Mouse (Mus musculus): ENCODE measurements around the gene Map4k5. TPM values are rescaled to one million over a fixed set of nuclear protein-coding genes. Genes with fewer than 3 reads are reported as not detected.

Gene Map4k5
- total RNA-seq, 2 experiments from 2014 or later = 22.4 to 24.3 TPM

DNA sequence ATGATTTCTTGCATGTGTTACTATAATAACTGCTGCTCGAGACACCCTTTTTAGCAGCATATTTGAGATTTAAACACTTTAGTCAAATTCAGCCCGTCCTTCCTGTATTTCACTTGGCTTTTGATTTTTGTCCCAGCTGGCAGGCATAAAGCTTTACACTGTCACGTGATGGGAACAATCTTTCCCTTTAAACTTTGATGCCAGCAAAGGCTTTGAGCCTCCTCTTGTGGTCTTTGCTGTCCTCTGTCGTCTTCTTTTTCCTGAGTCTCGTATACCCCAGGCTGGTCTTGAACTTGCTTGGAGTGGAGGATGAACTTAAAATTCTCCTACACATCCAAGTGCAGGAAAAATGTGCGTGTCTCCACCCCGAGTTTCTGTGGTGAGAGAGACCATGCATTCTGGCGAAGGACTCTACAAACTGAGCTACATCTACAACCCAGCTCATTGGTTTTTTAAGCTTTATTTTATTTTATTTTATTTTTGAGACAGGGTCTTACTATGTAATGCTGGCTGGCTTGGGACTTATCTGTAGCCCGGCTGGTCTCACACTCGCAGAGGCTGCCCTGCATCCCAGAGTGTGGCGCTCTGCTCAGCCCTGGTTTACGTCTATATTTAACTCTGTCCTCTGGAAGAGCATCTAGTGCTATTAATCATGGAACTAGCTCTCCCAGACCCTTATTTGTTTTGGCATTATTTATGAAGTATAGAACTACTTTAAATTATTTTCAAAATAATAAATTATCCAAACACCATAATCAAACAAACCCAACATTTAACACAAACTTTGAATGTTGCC, 44.7 kb downstream of the Map4k5 start:
- intact Hi-C loops (cut with DNase I) = no loop called here
- DNase-seq = no peak

DNA sequence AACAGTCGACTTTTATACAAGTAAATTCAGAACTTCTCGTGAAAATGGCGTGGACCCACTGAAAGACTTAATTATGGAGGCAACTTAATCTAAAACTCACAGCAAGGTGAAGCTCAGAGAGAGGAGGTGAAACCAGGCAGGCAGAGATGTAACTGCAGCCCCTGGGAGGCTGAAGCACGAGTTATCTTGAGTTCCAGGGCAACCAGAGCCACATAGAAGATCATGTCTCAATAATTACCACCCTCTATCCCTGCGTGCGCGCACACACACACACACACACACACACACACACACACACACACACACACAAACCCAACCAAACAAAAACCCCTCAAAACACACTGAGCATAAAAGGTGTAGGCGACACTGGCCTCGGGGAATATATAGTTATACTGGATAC, 46.5 kb downstream of the Map4k5 start:
- intact Hi-C loops (cut with DNase I) = no loop called here
- no peak for DNase-seq

DNA sequence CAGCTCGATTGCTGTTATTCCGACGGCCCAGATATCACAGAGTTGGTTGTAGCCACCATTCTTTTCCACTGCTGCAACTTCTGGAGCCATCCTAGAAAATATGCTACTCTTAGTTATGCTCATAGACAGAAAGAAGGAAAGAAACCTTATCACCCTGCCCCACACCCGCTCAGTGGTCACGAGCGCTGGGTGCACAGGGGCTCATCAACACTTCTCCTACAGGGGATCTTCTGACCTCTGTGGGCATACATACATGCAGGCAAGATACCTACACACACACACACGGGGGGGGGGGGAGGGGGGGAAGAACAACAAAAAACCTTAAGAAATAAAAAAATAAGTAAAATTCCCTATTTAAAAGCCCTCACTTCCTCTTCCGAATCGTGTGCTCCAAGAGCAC, 47.3 kb downstream of the Map4k5 start:
- intact Hi-C loops (cut with DNase I) = no loop called here
- no peak for DNase-seq

DNA sequence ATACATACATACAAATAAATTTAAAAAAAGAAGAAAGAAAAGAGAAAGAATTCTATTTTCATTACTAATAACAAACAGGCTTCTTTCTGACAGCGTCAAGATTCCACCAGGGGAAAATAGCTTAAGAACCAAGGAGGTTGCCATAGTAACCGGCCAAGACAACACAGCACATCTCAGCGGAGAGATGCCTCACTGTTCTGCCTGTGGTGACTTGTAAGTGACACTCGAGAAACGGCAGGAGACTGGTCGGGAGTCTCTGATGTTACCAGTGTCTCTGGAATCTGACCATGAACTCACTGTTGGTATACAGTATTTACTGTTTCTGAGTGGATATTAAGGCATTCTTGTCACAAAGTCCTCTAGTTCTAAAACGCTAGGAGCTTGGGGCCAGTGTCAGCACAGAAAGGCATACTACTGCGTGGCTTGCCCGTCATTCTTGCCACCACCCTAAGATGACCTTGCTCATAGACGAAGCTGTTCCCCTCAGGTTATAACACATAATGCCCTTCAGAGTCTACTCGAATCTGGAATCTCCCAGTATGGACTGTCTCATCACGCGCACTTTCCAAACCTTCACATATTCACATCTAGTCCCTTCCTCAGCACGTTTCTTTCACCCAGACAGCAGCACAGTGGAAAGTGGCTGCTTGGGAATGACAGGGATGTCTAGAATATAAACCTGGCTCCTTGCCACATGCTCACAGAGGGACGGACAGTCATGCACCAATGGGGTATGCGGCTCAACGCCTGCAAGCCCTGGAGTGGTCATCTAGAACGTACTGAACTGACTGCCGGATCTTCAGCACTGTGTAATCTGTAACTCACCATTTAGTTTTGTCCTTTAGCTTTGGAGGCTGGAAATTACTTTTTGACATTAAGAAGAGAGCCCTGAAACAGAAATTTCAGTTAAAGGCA, 49.2 kb downstream of the Map4k5 start:
- no peak for DNase-seq
- intact Hi-C loops (cut with DNase I) = no loop called here

DNA sequence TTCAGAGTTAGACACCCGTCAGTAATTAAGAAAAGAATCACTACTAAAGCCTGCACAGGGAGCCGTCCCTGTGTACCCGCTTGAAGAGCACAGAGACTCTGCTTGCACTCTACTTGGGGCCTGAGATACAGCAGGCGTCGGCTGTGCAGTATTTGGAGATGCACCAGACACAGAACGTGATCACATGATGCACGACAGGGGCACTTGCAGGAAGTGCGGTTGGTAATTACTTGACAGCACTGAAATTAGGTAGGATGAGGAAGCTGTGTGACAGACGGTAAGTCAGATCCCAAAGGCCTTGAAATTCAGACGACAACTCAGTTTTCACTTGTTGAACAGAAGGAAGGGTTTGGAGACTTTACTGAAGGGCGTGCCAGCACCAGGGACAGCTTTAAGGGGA, 54.6 kb downstream of the Map4k5 start:
- intact Hi-C loops (cut with DNase I) = no loop called here
- no peak for DNase-seq

DNA sequence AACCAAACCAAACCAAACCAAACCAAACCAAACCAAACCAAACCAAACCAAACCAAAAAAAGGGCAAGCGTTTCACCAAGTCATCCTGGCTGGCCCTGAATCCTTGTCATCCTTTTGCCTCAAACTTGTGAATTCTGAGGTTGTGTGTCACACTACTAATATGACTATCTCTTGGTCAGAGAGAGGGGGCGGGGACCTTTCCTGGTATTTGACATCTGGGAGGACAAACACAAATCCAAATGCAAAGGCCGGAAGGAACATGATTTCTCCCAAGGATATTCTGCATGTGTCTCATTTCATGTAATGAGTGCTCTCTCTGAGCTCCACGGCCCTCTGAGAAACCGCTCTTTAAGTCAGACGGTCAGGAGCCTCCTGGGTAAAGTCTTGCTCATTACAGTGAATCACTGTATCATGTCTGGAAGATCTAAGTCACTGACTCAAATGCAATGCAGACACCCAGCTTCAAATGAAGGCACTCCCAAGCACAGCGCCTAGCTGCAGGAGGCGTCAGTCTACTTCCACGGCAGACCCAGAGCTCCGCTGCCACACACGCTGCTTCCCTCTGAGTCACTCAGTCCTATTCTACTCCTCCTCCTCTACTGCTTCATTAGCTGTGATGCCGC, 58.9 kb downstream of the Map4k5 start:
- DNase-seq = no peak
- intact Hi-C loops (cut with DNase I) = no loop called here

DNA sequence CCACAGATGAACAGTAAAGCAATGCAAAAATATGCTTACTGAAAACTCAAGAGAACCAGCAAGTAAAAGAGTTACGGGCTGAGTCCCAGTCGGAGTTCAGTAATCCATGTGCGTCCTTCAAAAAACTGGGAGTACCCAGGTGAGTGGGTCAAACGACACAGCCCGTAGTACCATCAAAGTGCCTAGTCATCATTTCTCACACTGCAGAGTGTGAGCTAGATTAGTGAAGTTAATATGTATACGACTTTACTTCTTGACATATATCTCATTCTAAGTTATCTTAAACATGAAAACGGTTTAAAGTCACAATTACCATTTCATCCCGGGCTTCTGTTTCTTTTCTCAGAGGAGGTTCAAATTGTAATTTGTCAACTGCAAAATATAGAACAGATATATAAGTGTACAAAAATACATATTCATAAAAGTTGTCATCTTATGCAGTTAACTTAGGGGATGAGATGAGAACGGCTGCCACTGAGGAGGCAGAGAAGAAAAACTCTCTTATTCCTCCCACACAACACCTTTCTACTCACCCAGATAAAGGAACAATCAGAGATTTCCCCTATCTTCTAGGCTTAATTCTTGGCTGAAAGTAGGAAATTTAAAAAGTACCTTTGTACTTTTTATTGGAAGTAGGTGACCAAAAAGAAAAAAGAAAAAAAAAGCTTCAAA, 61.6 kb downstream of the Map4k5 start:
- no peak for DNase-seq
- intact Hi-C loops (cut with DNase I) = no loop called here

DNA sequence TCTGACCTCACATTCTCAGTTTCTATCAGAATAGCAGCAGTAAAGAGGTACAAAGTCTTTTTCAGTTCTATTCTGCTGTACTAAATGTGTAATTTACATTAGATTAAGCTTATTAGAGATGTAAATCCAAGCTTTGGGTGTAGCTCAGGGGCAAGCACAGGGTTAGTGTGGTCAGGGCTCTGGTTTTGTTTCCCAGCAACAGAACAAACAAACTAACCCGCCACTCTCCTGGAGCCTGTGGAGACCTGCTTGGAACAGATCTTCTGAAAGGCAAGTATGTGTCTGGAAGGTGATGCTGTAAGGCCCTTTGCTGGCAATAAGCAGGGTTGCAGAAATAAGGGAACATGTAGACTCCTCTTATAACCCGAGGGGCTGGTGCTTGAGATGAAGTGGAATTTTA, 64.8 kb downstream of the Map4k5 start:
- DNase-seq = no peak
- intact Hi-C loops (cut with DNase I) = no loop called here

DNA sequence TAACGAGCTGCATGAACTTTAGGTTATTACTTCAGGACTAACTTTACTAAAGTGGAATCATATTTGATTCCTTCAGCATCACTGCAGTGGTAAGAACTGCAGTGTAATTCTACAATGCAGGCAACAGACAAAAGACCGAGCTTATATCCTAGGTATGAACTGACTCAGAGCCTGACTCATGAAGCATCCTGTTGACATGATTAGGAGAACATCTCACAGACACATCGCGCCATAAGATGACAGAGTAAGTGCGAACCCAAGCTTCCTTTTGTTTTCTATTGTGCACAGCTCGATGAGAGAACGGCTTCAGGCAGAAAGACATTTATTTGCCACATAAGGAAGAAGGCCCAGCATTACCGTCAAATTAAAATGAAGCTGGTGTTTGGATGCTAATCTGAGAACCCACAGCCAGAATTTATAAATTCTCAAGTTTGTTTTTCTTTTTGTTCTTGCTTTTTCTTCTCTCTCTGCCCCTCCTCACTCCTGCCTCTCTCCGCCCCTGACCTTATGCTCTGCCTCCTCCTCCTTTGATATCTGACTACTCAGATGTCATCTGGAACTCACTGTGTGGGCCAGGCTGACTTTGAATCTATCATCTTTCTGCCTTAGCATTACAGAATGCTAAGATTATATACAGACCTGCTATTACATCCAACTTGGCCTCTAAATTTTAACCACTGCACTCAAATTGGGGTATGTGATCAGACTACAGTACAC, 68.0 kb downstream of the Map4k5 start:
- DNase-seq = no peak
- intact Hi-C loops (cut with DNase I) = loop anchor here (5.0 kb wide), 1 partner anchor 67 kb away; the partner anchor contains the start of genes Atl1 and Map4k5

DNA sequence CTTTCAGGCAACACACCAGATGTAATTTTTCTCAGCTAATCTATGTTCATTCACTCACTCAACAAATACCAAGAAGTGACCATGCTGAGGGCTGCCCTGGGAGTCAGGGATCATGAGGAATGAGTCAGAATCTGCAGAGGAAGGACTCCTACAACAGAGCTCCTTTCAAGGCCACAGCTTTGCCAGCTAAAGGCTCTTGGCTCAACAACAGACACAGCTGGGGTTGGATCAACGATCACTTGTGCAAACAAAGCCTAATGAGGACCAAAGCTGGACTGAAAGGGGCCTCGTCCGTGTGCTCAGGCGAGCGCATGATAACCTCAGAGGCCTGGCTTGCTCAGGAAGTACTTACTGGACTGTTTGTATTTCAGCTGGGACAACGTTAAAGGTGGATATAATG, 78.7 kb downstream of the Map4k5 start:
- peak; percentile 24 to 26 for DNase-seq
- intact Hi-C loops (cut with DNase I) = loop anchor here (5.0 kb wide), 1 partner anchor 82 kb away; no protein-coding TSS in a partner anchor

DNA sequence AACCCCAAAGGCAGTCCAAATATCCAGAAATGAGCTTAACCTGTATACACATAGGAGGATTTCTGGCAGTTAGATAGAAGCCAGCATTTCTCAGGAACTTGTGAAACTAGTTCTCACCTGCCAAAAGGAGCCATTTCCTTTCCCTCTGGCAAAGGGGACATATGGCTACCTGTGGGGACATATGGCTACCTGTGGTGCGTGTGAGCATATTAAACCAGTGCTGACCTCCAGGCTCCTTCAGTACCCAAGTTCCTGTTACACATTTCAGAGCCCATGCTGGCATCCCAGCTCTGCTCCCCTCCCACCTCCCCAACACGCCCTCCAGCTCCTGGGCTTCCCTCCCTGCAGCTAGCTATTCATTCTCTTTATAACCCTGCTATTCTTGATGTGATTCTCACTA, 79.4 kb downstream of the Map4k5 start:
- intact Hi-C loops (cut with DNase I) = loop anchor here (5.0 kb wide), 1 partner anchor 81 kb away; no protein-coding TSS in a partner anchor

DNA sequence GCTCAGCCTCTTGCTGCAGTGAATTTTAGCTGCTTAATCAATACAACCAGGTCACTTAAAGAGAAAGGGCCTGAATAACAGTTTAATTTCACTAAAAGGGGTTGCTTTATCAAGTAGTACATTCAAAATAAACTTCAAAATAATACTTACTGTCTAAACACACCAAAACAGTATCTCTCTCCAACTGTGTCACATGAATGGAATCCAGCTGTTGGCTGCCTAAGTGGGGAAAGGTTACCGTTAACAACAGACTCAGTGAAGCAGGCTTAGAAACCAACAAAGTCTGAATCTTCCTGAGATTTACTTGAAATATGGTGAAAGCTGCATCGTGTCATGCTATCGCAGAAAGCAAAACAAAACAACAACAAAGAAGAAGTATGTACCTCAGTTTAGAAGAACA, 80.0 kb downstream of the Map4k5 start:
- DNase-seq = no peak
- intact Hi-C loops (cut with DNase I) = loop anchor here (5.0 kb wide), 1 partner anchor 81 kb away; no protein-coding TSS in a partner anchor

More for the DNA sequence above, 79.4 kb downstream of the Map4k5 start:
- DNase-seq = no peak

DNA sequence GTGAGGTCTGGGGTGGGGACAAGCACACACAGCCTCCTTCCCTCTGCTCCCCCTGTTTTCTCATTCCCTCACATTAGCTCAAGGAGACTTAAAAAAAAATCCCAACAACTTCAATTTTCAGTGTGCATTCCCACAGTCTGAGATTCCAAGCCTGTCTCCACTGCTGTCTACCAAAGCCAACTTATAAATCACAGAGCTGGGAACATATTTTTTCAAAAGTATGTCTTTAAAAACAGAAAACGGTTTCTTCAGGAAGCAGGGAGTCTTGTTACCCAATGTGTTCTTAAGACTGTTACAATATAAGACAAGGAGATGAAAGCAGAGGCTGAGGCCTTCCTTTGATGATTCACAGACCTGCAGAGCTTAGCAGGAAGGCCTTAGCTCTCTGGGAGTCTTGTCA, 81.0 kb downstream of the Map4k5 start:
- intact Hi-C loops (cut with DNase I) = loop anchor here (5.0 kb wide), 1 partner anchor 80 kb away; no protein-coding TSS in a partner anchor
- no peak for DNase-seq

DNA sequence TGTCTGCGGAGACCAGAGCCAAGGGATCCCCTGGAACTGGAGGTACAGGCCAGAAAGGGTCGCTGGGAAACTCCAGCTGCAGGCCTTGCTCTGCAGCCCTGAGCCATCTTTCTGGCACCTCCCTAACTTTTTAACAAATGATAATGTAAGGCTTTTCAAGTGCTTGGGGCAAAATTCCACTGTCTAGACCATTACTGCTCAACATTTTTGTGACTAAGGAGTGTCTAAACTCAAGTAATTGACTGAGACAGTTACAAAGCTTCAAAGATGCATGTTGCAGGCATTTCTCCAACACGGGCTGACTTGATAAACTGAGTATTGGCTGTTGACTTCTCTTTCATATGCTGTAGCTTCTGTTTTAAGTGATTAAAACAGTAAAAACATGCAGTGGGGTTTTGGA, 83.6 kb downstream of the Map4k5 start:
- no peak for DNase-seq
- intact Hi-C loops (cut with DNase I) = no loop called here

DNA sequence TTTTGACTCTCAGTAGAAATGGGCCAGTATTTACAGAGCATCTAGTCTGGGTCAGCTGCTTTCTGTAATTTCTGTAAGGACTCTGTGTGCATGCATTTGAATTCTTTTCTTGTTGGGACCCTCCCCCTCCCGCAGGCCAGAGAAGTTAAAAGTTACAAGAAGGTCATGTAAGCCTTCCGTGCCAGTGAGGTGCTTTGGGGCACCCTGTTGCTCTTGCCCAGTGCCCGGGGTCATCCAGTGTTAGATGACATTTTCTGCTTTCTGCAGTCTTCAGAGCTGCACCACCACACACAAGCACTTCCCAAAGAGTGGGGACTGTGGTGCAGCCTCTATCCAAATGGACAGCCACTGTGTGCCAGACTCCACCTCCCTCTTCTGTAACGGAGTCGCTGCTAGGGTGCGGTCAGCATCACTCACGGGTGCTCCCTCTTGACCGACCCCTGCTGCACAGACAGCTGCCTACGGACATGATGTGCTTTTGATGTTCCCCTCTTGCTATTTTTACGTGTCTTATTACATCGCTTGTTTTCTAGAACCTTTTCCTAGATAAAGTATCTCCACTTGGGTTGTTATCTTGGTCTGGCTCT, 85.5 kb downstream of the Map4k5 start:
- intact Hi-C loops (cut with DNase I) = no loop called here
- DNase-seq = no peak

DNA sequence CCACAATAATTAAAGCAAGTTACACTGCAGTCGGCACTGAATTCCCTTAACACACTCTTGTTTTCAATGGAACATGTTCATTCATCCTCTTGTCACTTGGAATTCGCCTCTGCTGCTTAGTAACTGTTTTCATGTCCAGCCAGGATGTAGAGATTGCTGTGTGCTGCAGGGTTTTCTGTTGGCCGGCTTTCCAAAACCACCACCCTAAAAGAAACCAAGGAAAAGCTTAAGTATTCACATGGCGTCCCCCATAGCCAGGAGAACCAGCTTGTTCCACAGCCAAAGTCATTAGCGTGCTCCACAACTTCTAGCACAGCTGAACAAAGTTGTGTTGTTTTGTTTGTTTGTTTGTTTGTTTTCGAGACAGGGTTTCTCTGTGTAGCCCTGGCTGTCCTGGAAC, 87.9 kb downstream of the Map4k5 start:
- DNase-seq = no peak
- intact Hi-C loops (cut with DNase I) = no loop called here

DNA sequence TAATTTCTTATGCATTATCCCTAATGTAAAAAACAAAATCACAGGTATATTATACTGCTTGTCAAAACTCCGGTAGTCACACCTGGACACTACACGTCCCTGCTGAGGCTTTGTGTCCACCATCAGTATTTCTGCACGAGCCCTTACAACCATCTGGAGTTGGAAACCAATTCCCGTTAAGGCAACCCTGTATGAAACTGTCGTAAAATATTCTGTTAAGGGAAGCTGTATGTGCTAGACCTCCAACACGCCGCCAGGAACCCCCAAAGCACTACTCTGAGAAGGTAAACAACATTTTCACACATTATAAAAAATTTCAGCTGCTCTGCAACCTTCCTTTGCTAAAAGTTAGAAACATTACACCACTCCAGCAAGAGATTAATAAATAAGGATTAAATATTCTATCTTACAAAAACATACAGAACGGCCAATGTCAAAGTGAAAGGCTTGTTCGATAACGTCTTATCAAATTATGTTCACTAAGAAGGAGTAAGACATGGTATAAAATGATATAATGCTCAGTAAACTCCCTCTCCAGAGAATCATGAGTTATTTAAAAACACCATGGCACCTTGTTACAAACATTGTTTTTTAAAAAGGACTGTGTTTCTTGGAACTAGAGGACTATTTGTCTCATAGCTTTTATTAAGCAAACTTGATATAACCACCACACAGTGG, 88.5 kb downstream of the Map4k5 start:
- no peak for DNase-seq
- intact Hi-C loops (cut with DNase I) = no loop called here

DNA sequence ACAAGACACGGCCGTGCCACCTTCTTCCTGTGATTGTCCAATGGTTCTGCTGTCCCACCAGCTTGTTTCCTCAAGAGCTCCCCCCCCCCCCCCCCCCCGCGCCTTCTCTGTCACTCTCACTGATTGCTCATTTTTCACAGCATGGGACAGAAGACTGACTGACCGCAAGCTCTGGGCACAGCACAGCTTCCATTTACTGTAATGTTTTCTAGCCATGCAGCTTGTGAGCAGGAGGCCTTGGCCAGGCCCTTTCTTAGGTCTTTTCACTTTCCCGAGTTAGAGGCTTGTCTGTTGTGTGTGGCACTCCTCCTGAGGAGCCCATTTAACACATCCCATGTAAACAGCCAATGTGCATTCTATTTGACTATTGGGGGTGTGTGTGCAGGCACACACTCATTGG, 89.8 kb downstream of the Map4k5 start:
- intact Hi-C loops (cut with DNase I) = no loop called here

DNA sequence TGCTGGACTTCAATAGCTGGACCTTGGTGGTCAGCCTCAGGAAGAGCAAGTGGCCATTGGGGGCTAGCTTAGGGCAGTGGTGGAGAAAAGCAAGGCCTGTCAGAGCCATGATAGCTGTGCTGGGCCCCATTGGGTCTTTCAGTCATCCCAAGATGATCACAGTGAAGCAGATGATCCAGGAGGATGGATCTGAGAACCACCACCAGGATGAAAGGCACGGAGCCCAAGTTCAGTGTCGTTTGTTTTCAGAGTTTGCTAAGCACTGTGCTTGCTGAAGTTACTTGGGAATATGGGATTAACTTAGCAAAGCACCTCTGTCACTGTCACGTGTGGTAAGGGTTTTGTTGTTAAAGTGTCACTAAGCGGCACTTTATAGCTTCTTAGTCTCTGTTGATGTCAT, 92.4 kb downstream of the Map4k5 start:
- DNase-seq = no peak
- intact Hi-C loops (cut with DNase I) = no loop called here

More for the DNA sequence above, 89.8 kb downstream of the Map4k5 start:
- no peak for DNase-seq
